Mouse (Mus musculus) liver, postnatal 0 days (tissue): ENCODE measurements around the gene Pqlc3.

Experiments
- CTCF ChIP-seq: sonication (generic); IDR thresholded peaks from 2 replicates; pipeline ENCODE4 v1.5.1; 2016; ENCODE audit warnings: antibody characterized with exemption, low read depth
- EP300 ChIP-seq: IDR thresholded peaks from 2 replicates; pipeline ENCODE4 v1.6.1; 2016; ENCODE audit warnings: antibody characterized with exemption, low read depth, mild to moderate bottlenecking

DNA sequence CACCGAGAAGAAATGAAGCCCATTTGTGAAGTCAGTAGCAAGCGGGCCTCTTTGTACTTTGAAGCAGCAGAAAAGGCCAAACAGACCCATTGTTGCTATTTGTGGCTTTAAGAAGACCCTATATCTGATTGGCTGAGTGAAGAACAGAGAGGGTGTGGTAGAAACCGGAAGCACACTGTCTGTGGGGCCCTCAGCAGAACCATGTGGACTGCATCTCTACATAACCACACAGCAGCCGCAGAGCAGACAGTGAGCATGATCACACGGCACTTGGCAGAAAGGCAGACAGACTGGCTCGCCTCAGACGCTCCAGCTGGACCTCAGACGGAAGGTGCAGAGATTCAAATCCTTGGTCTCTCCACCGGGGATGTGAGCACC lies 33.2 kb upstream of the Pqlc3 start:
- TF ChIP-seq CTCF, result no peak
- no peak for TF ChIP-seq EP300
